Mouse (Mus musculus) skeletal muscle tissue, adult 2 months (tissue): ENCODE measurements around the gene Fubp1.

Experiments
- DNase-seq: peaks from one replicate; pipeline ENCODE4 v3.0.0-alpha.2; 2012; ENCODE audit warnings: low read depth, low spot score

Gene Fubp1

GRCm38 (mm10) chr3:152235238-152235637, 25.0 kb downstream of the Fubp1 start:
- no peak for DNase-seq

GRCm38 (mm10) chr3:152235805-152236204, 25.6 kb downstream of the Fubp1 start:
- no peak for DNase-seq

- no peak for DNase-seq
Measured at GRCm38 (mm10) chr3:152238836-152239235, 28.6 kb downstream of the Fubp1 start.

- no peak for DNase-seq
Measured at GRCm38 (mm10) chr3:152239592-152239991, 29.4 kb downstream of the Fubp1 start.

- no peak for DNase-seq
Measured at GRCm38 (mm10) chr3:152241098-152241497, 30.9 kb downstream of the Fubp1 start.

GRCm38 (mm10) chr3:152243304-152243703, 33.1 kb downstream of the Fubp1 start:
- no peak for DNase-seq

- DNase-seq: no peak
Measured at GRCm38 (mm10) chr3:152245273-152245910, 35.2 kb downstream of the Fubp1 start.

- no peak for DNase-seq
Measured at GRCm38 (mm10) chr3:152247708-152248107, 37.5 kb downstream of the Fubp1 start.

- DNase-seq: no peak
Measured at GRCm38 (mm10) chr3:152250487-152250886, 40.3 kb downstream of the Fubp1 start.

- no peak for DNase-seq
Measured at GRCm38 (mm10) chr3:152257528-152257927, 47.3 kb downstream of the Fubp1 start.

GRCm38 (mm10) chr3:152259409-152259808, 49.2 kb downstream of the Fubp1 start:
- peak; percentile 83 for DNase-seq

GRCm38 (mm10) chr3:152260362-152260761, 50.1 kb downstream of the Fubp1 start:
- no peak for DNase-seq

- no peak for DNase-seq
Measured at GRCm38 (mm10) chr3:152261436-152261835, 51.2 kb downstream of the Fubp1 start.

- peak; percentile 56 for DNase-seq
Measured at GRCm38 (mm10) chr3:152261948-152262347, 51.7 kb downstream of the Fubp1 start.

GRCm38 (mm10) chr3:152264374-152264773, 54.2 kb downstream of the Fubp1 start:
- DNase-seq: no peak

GRCm38 (mm10) chr3:152264830-152265229, 54.6 kb downstream of the Fubp1 start:
- no peak for DNase-seq

GRCm38 (mm10) chr3:152265351-152266035, 55.3 kb downstream of the Fubp1 start:
- DNase-seq: peak; percentile 86

GRCm38 (mm10) chr3:152266036-152266421, 55.8 kb downstream of the Fubp1 start, which contains the start of gene Nexn:
Nexn (minus strand) TSS chr3:152266350.
- no peak for DNase-seq

GRCm38 (mm10) chr3:152268099-152268498, 57.9 kb downstream of the Fubp1 start:
- DNase-seq: no peak

- no peak for DNase-seq
Measured at GRCm38 (mm10) chr3:152271071-152271710, 61.0 kb downstream of the Fubp1 start.

- DNase-seq: no peak
Measured at GRCm38 (mm10) chr3:152271876-152272275, 61.7 kb downstream of the Fubp1 start.

- no peak for DNase-seq
Measured at GRCm38 (mm10) chr3:152272974-152273685, 62.9 kb downstream of the Fubp1 start.
